Mouse (Mus musculus): Measurements from ENCODE around the gene Fstl1.

DNA sequence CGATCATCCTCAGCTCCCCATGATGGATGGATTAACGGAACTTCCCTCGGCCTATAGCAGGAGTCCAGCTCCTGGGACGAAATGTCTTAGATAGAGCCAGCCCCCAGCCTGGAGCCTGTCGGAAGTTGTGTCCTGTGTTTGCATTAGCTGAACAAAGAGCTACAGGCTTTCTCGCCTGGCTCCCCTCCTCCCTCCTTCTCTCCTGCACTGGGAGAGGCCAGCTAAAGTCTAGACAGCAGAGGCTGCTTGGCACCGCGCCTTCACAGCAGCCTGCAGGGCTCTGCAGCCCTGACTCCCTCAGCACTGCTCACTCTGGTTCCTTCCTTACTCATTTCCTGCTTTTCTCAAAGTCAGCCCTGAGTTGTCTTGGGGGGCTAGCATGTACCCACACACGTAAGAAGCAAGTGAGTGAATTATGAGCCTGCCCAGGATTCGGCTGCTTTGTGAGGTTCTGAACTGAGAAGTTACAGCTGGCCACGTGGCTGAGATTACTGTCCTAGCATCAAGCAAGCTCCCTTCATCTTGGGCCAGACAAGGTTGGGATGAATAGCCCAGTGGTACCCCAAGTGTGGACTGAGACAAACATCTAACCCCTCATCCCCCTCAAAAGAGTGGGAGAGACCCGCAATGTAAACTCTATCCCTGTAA is 11.8 kb downstream of the Fstl1 start:
- TF ChIP-seq CTCF (IDR thresholded peaks at IDR 0.05 in 2 of 3, conservative IDR thresholded peaks at IDR 0.05 in 1 of 3; ENCODE audit: control insufficient read depth in 1 of 3, insufficient read depth in 1 of 3, low read depth in 2 of 3, low read length in 3 of 3, poor library complexity in 1 of 3, severe bottlenecking in 1 of 3) = no peak
- no peak for TF ChIP-seq MAX (IDR thresholded peaks at IDR 0.05; ENCODE audit: low read length)
- TF ChIP-seq POLR2AphosphoS5 (IDR thresholded peaks at IDR 0.05; ENCODE audit: borderline replicate concordance, low read depth, low read length) = no peak
- TF ChIP-seq POLR2A (IDR thresholded peaks at IDR 0.05; ENCODE audit: control insufficient read depth in 1 of 2, insufficient read depth in 1 of 2, low read depth in 1 of 2, low read length in 2 of 2, poor library complexity in 1 of 2) = no peak
- TF ChIP-seq ZKSCAN1 (IDR thresholded peaks at IDR 0.05; ENCODE audit: low read depth, low read length) = no peak
- TF ChIP-seq ETS1 (IDR thresholded peaks at IDR 0.05; ENCODE audit: low read depth, low read length) = no peak
- TF ChIP-seq GATA1 (IDR thresholded peaks at IDR 0.05; ENCODE audit: low read depth, low read length) = no peak

All from MEL (cell line).